Mouse (Mus musculus) heart, adult 18-20 months (tissue): ENCODE results near the gene Crxos. TPM values are rescaled to one million over a fixed set of nuclear protein-coding genes. Genes with fewer than 3 reads are reported as not detected.

ENCODE experiments used
- DNase-seq, 2 experiments: peaks; one replicate each; pipeline ENCODE4 v3.0.0; 2021 to 2022; ENCODE audit warnings: mixed read lengths in 1 of 2
- total RNA-seq, 2 experiments: library from RNA; stranded (reverse); gene quantifications; 2 replicates each; pipeline ENCODE4 v1.2.3; 2021

Crxos gene
- total RNA-seq, 2 experiments from 2014 or later = not detected

DNA sequence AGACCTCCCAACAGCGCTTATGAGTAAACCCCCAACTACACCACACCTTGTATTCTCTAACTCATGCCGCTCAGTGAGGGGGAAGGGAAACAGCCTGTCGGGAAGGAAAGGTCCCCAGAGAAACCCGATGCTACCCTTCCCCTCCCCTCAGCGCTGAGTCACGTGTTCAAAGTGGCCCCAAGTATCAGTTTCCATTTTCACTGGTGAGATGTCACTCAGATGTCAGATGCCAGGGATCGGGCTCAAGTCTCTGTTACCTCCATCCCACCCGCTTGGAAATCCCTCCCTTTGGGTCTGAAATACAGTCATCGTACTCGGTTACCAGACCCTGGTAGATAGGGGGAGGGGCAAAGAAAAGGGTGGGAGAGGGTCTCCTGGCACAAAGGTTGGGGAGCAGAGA lies 39.4 kb downstream of the Crxos start:
- peak in 1 of 2 experiments; percentile 59 for DNase-seq

DNA sequence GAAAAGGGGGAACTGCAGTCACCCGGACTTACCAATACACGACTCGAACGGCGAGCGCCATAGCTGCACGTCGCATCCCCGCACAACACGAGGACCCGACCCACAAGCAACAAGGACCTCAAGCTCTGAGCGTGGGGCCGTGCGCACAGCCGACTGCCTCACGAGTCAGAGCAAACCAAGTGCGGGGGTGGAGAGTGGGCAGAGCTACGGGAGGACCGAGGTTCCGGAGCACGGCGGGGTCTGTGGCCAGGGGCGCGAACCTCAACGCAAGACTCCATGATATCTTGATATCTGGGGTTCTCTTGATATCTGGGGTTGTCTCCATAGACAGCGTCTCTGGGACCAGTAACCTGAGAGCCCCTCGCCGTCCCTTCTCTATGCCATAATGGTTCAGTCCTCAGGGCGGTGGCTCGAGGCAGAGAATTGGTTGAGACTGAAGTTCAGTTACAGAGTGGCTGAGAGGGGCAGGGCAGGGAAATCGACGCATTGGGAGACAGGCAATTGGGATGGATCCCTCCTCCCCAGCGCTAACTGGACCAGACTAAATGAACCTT lies 39.9 kb downstream of the Crxos start, which contains the start of gene Selenow:
Gene Selenow, minus strand, starts transcription at position 183 of the 554 bp plus-strand sequence.
- peak; percentile 94 to 95 for DNase-seq

DNA sequence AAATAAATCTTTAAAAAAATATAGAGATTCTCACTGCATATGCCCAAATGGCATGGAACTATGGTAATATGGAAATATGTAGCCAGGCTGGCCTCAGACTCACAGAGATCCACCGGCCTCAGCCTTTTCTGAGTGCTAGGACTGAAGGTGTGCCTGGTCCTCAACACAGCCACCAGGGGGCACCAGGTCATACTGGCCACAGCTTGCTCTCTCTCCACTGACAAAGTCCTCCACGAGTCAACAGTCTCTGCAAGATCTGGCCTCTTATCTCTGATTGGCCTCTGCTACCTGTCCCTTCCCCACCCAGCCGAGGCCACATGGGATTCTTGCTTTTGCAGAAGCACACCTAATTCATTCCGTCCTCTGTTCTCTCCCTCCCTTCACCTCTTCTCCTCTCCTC lies 47.5 kb downstream of the Crxos start:
- peak; percentile 81 to 82 for DNase-seq

DNA sequence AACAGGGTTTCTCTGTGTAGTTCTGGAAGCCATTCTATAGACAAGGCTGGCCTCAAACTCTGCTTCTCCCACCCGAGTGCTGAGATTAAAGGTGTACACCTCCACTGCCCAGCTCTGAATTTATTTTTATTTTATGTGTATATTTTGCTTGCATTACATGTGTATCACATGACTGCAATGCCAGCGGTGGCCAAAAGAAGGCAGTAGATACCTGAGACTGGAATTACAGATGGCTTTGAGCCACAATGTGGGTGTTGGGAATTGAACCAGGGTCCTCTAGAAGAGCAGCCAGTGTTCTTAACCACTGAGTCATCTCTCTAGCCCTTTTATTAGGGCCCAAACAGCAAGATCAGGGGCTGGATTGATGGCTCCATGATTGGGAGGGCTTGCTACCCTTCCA lies 48.1 kb downstream of the Crxos start:
- DNase-seq = no peak

DNA sequence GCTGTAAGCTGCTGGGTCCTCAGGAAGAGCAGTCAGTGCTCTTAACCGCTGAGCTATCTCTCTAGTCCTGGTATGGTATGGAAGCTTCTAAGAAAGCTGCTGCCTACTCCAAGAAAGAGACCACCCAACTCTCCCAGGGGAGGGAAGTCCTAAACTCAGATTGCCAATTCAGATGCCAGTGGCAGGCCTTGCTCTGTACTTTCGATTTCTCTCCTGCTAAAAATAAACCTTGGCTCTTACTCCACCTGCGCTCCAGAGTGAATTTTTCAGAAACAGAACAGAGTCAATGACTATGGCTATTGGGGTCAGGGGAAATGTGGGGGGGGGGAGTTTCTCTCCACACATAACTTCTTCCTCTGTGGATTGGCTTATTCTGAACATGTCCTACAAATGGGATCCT lies 49.2 kb downstream of the Crxos start:
- peak in 1 of 2 experiments; percentile 46 for DNase-seq

DNA sequence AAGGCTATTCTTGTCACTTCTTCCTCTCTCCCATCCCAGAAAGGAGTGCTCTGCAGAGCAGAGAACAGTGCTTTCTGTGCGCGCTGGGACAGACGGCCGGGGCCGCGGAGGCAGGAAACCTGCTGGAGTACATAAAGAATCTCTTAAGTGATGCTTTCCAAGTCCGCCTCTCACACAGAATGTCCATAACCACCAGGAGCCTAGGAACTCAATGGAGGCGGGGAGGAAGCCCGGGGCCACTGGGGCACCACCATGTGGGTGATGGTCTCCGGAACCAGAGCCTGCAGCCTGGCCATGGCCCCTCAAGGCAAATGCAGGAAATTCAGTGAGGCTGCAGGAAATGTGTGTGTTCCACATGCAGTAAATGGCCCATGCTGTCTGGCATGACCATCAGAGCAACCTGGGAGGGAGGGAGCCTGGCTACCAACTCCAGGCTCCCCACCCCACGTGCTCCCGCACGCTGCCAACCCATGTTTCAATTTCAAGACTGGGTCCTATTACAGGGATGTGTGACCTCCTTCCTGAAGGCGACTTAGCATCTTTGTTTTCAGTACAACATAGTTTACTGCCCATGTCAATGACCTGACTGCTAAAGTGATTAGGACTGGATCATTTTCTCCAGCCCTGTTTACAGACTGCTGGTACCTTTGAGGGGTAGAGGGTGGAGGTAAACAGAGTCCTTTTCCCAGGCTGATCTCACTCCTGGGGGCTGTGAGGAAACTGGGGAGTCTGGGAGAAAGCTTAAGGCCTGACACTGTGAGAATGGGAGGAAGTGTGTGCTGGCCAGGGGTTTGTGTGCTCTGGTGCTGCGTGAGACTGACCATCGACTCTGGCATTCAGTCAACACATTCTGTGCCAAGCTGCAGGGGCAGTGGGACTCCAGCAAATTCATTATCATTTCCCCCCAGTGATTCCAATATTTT lies 51.3 kb downstream of the Crxos start:
- peak; percentile 63 to 88 for DNase-seq

DNA sequence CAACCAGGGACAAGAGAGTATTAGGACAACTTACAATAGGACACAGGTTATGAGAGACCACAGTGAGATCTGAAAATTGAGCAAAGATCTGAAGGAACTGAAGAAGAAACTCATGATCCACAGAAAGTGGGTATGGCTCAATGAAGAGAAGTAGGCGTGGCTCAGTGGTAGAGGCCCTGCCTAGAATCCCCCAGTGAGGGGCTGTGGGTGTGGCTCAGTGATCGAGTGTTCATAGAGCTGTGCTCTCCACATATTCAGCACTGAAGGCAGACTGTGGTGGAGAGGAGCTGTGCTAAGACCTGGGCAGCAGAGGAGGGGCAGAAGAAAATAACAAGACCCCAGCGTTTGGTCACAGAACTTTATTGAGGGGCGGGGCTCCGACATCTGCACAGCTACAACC lies 55.1 kb downstream of the Crxos start:
- no peak for DNase-seq

DNA sequence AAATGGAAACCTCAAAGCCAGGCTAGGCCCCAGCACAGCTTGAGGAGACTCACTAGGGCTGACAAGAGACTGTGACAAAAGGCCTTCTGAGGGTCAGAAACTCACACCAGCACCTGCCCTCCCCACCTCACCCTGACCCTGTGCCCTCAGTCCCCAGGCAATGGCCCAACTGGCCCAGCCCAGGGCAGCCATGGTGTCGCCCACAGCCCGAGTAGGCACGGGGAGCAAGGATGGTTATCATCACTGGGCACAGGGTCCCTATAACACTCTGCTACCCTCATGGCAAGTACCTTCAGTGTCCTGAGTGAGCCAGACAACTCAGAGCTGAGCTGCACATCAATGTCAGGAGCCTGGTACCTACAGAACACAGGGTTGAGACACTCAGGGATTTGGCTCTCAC lies 56.2 kb downstream of the Crxos start:
- no peak for DNase-seq

DNA sequence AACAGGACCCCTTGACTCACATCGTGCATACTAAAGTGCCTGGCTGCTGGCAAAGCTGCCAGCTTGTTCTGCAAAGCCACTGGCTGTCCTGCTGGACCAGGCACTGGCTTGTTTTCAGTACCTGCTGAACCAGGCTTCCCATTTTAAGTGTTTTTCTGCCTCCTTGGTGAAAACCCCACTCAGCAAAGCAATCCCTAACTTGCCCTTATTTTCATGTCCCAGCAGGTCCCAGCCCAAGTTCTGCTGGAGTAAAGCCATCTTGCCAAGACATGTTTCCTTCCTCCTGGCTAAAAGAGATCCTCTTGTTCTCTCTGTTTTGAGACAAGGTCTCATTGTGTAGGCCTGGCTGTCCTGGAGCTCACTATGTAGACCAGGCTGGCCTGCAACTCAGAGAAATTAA lies 61.9 kb downstream of the Crxos start:
- DNase-seq = no peak

DNA sequence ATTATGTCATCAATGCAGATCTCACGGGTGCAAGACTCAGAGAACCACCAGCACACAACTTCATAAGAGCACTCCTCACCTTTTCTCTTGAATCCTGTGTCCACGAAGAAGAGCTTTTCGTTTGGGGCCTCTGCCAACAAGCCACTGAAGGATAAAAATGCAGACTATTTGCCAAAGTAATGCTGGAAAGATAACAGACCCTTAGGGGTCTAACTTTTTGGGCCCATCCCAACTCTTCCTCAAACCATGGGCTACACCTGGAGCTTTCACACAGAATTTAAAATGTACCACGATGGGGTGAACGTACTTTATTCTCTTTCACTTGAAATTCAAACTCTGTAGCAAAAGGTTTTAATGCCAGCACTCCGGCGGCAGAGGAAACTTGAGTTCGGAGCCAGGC lies 62.8 kb downstream of the Crxos start:
- DNase-seq = no peak

DNA sequence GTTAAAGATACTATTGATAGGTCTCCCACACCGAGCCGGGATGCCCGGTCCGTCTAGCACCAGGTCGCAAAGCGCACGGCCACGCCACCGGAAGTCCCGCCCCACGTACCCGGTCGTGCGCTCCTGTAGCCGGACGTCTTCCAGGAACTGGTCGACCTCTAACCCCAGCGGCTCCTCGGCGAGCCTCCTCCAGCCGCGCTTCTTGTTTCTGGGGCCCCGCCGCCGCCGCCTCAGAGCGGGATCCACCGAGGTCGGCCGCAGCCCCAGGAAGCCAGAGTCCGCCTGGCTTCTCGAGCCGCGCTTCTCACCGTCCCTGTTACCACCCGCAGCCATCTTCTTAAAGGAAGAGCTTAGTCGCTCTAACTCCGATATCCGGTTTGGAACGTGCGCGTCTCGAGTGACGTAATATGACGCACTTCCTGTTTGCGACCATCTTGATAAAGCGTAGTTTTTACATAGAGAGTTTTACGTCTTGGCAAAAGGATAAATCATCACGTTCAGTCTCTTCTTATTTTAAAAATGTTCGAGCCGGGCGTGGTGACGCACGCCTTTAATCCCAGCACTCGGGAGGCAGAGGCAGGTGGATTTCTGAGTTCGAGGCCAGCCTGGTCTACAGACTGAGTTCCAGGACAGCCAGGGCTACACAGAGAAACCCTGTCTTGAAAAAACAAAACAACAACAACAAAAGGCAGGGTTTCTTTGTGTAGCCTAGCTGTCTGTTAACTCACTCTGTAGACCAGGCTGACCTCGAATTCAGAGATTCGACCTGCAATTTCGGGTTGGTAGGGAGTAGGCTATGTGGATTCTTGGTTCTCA lies 63.5 kb downstream of the Crxos start, which contains the start of gene Nop53:
Gene Nop53, minus strand, starts transcription at position 354 of the 816 bp plus-strand sequence.
- DNase-seq = peak; percentile 96

DNA sequence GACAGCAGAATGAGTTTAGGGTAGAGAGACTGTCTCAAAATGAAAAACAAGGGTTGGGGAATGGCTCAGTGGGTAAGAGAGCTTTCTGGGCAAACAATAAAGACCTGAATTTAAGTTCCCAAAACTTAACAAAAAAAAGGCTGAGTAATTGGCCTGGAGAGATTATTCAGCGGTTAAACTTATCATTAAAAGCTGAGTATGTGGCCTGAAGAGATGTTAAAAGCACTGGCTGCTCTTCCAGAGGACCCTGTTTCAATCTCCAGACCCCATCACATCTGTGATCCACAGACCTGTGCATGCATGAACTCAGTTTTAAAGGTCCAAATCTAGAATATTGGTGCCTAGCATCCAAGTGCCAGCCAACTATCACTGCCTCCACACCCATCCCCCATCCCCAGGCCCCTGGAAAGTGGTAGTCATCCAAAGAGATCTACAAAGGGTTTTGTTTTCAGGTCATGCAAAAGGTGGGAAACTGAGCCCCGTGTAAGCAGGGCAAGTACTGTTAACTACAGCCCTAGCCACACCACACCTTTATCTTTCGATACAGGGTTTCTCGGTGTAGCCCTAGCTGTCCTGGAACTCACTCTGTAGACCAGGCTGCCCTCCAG lies 65.3 kb downstream of the Crxos start:
- no peak for DNase-seq

DNA sequence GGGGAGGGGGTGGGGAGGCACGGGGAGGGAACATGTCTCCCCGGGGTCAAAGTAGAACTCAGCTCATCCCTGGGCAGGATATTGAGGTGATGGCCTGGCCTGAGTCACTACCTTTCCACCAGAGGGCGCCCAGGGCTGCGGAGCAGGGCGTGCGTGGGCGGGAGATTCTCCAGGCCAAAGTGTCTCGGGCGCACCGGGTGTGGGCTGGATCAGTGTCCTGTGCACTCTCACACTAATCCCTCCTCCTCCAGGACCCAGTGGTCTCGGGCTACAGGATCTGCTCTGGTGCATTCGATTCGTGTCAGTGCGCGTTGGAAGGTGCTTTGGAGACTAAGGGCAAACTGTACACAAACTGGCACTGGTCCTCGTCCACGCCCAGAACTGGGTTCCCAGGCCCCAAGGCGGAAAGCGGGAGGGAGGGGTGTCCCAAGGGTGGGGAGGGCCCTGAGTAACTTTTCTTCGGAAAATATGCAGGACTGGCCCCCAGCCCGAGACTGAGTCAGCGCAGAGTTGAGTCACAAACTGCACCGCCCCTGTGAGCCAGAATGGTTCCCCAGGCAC lies 66.0 kb downstream of the Crxos start:
- DNase-seq = peak; percentile 96 to 97

DNA sequence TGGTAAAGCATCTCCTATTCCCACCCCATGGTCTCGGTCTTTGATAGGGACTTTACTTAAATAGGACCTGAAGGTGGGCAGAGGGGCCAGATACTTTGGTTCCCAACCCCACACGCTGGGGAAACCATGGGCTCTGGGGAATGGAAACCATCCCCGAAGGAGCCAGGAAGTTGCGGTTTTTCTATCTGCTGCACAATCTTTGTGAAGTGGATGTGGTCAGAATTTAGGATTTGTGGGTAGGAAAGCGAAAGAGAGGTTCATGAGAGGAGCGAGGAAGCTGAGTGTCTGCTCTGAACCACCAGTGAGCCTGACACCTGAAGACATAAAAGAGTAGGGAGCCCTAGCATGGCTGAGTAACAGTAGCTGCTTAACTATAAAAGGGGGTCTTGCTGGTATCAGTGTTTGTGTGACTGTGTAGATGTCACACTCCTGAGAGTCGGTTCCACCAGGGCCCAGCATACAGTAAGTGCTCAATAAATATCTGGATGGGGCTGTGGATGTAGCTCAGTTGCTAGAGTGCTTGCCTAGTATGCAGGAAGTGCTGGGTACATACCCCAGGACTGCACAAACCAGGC lies 66.9 kb downstream of the Crxos start:
- DNase-seq = no peak

DNA sequence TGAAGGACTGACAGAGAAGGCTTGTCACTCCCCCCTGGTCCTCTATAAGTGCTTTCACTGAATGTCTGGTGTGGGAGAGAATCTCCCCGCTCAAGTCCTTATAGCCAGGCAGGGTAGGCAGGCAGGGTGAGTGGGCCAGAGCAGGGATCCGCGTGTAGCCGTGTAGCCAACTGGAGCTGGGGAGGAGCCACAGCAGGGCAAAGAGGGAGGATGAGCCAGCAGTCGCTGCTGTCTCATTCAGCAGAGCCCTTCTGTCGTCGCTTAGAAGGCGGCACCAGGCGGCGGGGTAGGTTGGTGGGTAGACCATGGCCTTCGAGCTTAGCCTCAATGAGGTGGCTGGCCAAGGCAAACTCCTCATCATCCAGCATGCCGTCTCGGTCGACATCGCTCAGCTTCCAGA lies 67.6 kb downstream of the Crxos start:
- no peak for DNase-seq

DNA sequence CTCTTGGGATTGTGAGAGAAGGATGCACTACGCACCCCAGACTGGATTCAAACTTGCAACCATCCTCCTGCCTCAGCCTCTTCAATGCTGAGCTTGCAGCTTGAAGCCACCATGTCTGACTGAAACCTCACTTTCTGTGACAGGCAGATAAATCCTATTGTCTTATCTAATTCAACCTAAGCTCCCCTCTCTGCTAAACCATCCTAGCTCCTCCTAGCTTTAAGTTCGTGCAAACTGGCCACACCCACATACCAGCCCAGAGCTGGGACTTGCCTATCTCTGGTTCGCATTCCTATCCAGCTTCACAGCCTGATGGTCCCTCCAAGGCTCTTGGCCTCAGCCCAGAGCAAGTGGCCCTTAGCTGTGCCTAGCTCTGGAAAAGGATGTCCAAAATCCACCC lies 70.0 kb downstream of the Crxos start:
- DNase-seq = no peak

Other genes with a start within 250 kb of the Crxos start
- not detected for gene Obox3, start 242.7 kb upstream of the Crxos start, total RNA-seq
- not detected for gene Obox5, start 132.5 kb upstream of the Crxos start, total RNA-seq
- not detected for gene Obox6, start 42.9 kb upstream of the Crxos start, total RNA-seq
- not detected for gene Crx, start 2.6 kb upstream of the Crxos start, total RNA-seq
- gene Selenow, start 39.8 kb downstream of the Crxos start, total RNA-seq = 100 to 1,000 TPM; 181 to 202 TPM
- 100 to 1,000 TPM; 134 to 143 TPM for gene Nop53, start 63.5 kb downstream of the Crxos start, total RNA-seq
- gene Ehd2, start 85.0 kb downstream of the Crxos start, total RNA-seq = 10 to 100 TPM; 65.8 to 77.3 TPM
- gene Bicra, start 165.3 kb downstream of the Crxos start, total RNA-seq = 1 to 10 TPM; 4.2 to 5.9 TPM
- gene Zfp541, start 179.2 kb downstream of the Crxos start, total RNA-seq = not detected
- gene Napa, start 215.8 kb downstream of the Crxos start, total RNA-seq = 10 to 100 TPM; 88.7 to 99.1 TPM
- gene Kptn, start 237.3 kb downstream of the Crxos start, total RNA-seq = 10 to 100 TPM; 19.0 to 21.0 TPM
- gene Slc8a2, start 247.2 kb downstream of the Crxos start, total RNA-seq = under 1 TPM; 0.72 to 0.85 TPM